ENCODE assay signal across 8 mouse cellular contexts in the genomic region with DNA sequence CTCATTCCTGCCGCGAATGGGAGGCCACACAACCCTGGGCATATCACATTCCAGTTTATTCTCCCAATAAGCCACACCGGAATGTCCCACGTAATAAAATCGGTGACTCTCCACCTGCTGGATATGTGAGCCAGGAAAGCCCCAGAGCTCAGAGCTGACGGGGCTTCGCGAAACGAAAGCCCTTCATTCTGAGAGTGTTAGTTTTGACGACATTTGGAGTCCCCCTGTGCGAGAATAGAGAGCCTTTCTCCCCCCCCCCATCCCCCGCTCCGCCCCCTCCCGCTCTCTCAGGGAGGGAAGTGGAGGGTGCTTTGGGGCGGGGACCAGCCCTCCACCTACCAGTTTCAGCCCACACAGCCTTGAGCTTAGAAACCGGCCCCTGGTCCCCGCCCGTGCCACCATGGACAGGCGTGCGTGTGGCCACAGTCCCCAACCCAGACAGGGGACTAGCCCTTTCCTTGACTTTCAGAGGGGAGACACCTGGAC. TPM values are rescaled to one million over a fixed set of nuclear protein-coding genes. Genes with fewer than 3 reads are reported as not detected.
DNase-seq lines count a peak whose midpoint lies in the region; ATAC-seq and TF ChIP-seq lines count a peak whose summit lies in the region.

No protein-coding gene starts in this region.

- peaks cover 44% of the 10 kb centered on the region for H3K27me3 ChIP-seq in lung, embryonic 14.5 days (ENCODE audit: insufficient read depth, low read length)
- peaks cover 86% of the 10 kb centered on the region for H3K27me3 ChIP-seq in embryonic facial prominence, embryonic 13.5 days
- H3K27me3 ChIP-seq in hindbrain, postnatal 0 days (ENCODE audit: insufficient read depth, low read length): peaks cover 19% of the 10 kb centered on the region; the same call in 1 of the 2 replicates
- H3K27me3 ChIP-seq in megakaryocyte, embryonic 14.5 days (replicated peaks): peaks cover 82% of the 10 kb centered on the region
- peaks cover 26% of the 10 kb centered on the region; the same call in 1 of the 2 replicates for H3K27me3 ChIP-seq in stomach, embryonic 15.5 days (replicated peaks)

- peak; percentile 63 for ATAC-seq in lung, embryonic 14.5 days (ENCODE audit: insufficient read depth)
- ATAC-seq in embryonic facial prominence, embryonic 13.5 days (ENCODE audit: insufficient number of reproducible peaks, insufficient read depth, low FRiP score, low TSS enrichment, low read depth): no peak
- peak; percentile 60; the same call in 1 of the 2 replicates for ATAC-seq in hindbrain, postnatal 0 days
- peak; percentile 24 for ATAC-seq in stomach, embryonic 15.5 days (ENCODE audit: insufficient read depth, low FRiP score, low read depth)

- DNase-seq in lung, embryonic 14.5 days: peak; percentile 46
- no peak for DNase-seq in lung, postnatal 25 days (ENCODE audit: low spot score)
- DNase-seq in hindbrain, postnatal 0 days (ENCODE audit: low spot score): no peak
- DNase-seq in ovary, postnatal 14 days (ENCODE audit: low spot score): no peak
- no peak for DNase-seq in urinary bladder, postnatal 36 days (ENCODE audit: low spot score in 2 of 2)

- H3K9ac ChIP-seq in lung, embryonic 14.5 days: peak overlapping the region; percentile 53
- peak overlapping the region; percentile 65 for H3K9ac ChIP-seq in embryonic facial prominence, embryonic 13.5 days
- peak overlapping the region; percentile 47 for H3K9ac ChIP-seq in hindbrain, postnatal 0 days (replicated peaks; ENCODE audit: low read length)
- 0 out of 2 replicates have a peak overlapping the region, but pooled peaks have one; percentile 20 for H3K9ac ChIP-seq in stomach, embryonic 15.5 days

- peak overlapping the region; percentile 100 for H3K4me2 ChIP-seq in lung, embryonic 14.5 days
- peak overlapping the region; percentile 99 for H3K4me2 ChIP-seq in embryonic facial prominence, embryonic 13.5 days
- H3K4me2 ChIP-seq in hindbrain, postnatal 0 days (ENCODE audit: low read depth, low read length): peak overlapping the region; percentile 99
- peak overlapping the region; percentile 96 for H3K4me2 ChIP-seq in stomach, embryonic 15.5 days

- H3K4me3 ChIP-seq in lung, embryonic 14.5 days (ENCODE audit: low read depth, low read length): peak overlapping the region; percentile 50
- H3K4me3 ChIP-seq in embryonic facial prominence, embryonic 13.5 days: peak overlapping the region; percentile 54
- peak overlapping the region; percentile 46 for H3K4me3 ChIP-seq in hindbrain, postnatal 0 days (ENCODE audit: low read length)
- peak overlapping the region; percentile 91 for H3K4me3 ChIP-seq in megakaryocyte, embryonic 14.5 days (replicated peaks)
- peak overlapping the region; percentile 46 for H3K4me3 ChIP-seq in stomach, embryonic 15.5 days (replicated peaks)

- peaks cover 10% of the 10 kb centered on the region; the same call in 1 of the 2 replicates for H3K4me1 ChIP-seq in lung, embryonic 14.5 days (ENCODE audit: insufficient read depth)
- peaks cover 23% of the 10 kb centered on the region for H3K4me1 ChIP-seq in embryonic facial prominence, embryonic 13.5 days
- peaks cover 3% of the 10 kb centered on the region; the same call in 1 of the 2 replicates for H3K4me1 ChIP-seq in hindbrain, postnatal 0 days (ENCODE audit: insufficient read depth, low read length)
- peaks cover 38% of the 10 kb centered on the region for H3K4me1 ChIP-seq in megakaryocyte, embryonic 14.5 days
- H3K4me1 ChIP-seq in stomach, embryonic 15.5 days: peaks cover 19% of the 10 kb centered on the region

- no peak overlapping the region for H3K27ac ChIP-seq in lung, embryonic 14.5 days (ENCODE audit: low read depth)
- no peak overlapping the region for H3K27ac ChIP-seq in embryonic facial prominence, embryonic 13.5 days
- no peak overlapping the region for H3K27ac ChIP-seq in hindbrain, postnatal 0 days
- H3K27ac ChIP-seq in stomach, embryonic 15.5 days: no peak overlapping the region

- WGBS in lung, embryonic 14.5 days: 1% methylated on average over 19 of the region's 20 CpGs
- under 1% methylated on average over 20 of the region's 20 CpGs for WGBS in embryonic facial prominence, embryonic 13.5 days
- 4% methylated on average over 16 of the region's 20 CpGs for WGBS in hindbrain, postnatal 0 days
- 2% methylated on average over 18 of the region's 20 CpGs for WGBS in stomach, embryonic 15.5 days

- H3K36me3 ChIP-seq in lung, embryonic 14.5 days (ENCODE audit: insufficient read depth): no peaks in the 10 kb centered on the region
- no peaks in the 10 kb centered on the region for H3K36me3 ChIP-seq in embryonic facial prominence, embryonic 13.5 days
- no peaks in the 10 kb centered on the region for H3K36me3 ChIP-seq in hindbrain, postnatal 0 days (ENCODE audit: insufficient read depth, low read length)
- H3K36me3 ChIP-seq in megakaryocyte, embryonic 14.5 days (replicated peaks; ENCODE audit: low read length): no peaks in the 10 kb centered on the region
- H3K36me3 ChIP-seq in stomach, embryonic 15.5 days: no peaks in the 10 kb centered on the region

- TF ChIP-seq CTCF in lung, embryonic 14.5 days (IDR thresholded peaks at IDR 0.05; ENCODE audit: low read depth): no peak
- no peak for TF ChIP-seq CTCF in hindbrain, postnatal 0 days (IDR thresholded peaks at IDR 0.05; ENCODE audit: low read depth)

- H3K9me3 ChIP-seq in lung, embryonic 14.5 days (ENCODE audit: low read depth, low read length): no peaks in the 10 kb centered on the region
- H3K9me3 ChIP-seq in embryonic facial prominence, embryonic 13.5 days: no peaks in the 10 kb centered on the region
- no peaks in the 10 kb centered on the region for H3K9me3 ChIP-seq in hindbrain, postnatal 0 days (ENCODE audit: low read length)
- peaks cover 3% of the 10 kb centered on the region; the same call in 1 of the 2 replicates for H3K9me3 ChIP-seq in megakaryocyte, embryonic 14.5 days
- H3K9me3 ChIP-seq in stomach, embryonic 15.5 days: no peaks in the 10 kb centered on the region

RNA-seq across cellular contexts. Expression of a gene that starts 56.0 kb away (rescaled TPM):
- polyA plus RNA-seq in lung, embryonic 14.5 days (2014; fragmentation: Nextera tagmentation; extraction: Ambion mirVana): 1.1 and 1.5 TPM in 2 replicates
- polyA plus RNA-seq in embryonic facial prominence, embryonic 13.5 days (2015; fragmentation: Nextera tagmentation; extraction: Ambion mirVana): 0.87 and 1.7 TPM in 2 replicates
- not detected in 2 replicates for total RNA-seq in hindbrain, postnatal 0 days (2014; rRNA removed)
- 0.39 and 0.55 TPM in 2 replicates for polyA plus RNA-seq in hindbrain, postnatal 0 days (2015; fragmentation: Nextera tagmentation; extraction: Ambion mirVana)
- polyA plus RNA-seq in megakaryocyte, embryonic 14.5 days (2012; ENCODE audit: insufficient read depth, low replicate concordance): not detected in 2 replicates
- 0.55 and 0.73 TPM in 2 replicates for polyA plus RNA-seq in stomach, embryonic 15.5 days (2015; fragmentation: Nextera tagmentation; extraction: Ambion mirVana)
